Mouse (Mus musculus): Measurements from ENCODE around the gene Jmjd1c. TPM values are rescaled to one million over a fixed set of nuclear protein-coding genes. Genes with fewer than 3 reads are reported as not detected.

Jmjd1c gene
- total RNA-seq, 4 experiments from 2014 or later, result 54.1 to 103 (median 65.0) TPM

- DNase-seq, result no peak
Observed at GRCm38 (mm10) chr10:67072600-67072999, 23.3 kb upstream of the Jmjd1c start.

DNA sequence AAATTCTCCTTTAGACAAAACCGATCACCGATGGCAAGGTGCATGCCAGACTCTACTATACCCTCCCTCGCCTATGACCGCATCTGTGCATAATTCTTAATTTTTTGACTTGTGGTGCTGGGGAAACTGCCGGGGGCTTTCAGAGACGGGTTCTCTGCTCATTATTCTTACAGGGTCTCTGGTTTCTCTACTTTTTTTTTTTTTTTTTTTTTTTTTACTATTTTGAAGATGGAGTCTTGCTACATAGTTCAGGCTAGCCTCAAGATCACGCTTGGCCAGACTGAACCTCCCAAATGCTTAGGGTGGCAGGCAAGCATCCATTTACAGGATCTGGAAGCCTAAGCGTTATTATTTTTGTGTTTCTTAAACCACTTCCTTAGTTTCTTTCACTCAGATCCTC lies 22.3 kb upstream of the Jmjd1c start:
- DNase-seq, result no peak

DNA sequence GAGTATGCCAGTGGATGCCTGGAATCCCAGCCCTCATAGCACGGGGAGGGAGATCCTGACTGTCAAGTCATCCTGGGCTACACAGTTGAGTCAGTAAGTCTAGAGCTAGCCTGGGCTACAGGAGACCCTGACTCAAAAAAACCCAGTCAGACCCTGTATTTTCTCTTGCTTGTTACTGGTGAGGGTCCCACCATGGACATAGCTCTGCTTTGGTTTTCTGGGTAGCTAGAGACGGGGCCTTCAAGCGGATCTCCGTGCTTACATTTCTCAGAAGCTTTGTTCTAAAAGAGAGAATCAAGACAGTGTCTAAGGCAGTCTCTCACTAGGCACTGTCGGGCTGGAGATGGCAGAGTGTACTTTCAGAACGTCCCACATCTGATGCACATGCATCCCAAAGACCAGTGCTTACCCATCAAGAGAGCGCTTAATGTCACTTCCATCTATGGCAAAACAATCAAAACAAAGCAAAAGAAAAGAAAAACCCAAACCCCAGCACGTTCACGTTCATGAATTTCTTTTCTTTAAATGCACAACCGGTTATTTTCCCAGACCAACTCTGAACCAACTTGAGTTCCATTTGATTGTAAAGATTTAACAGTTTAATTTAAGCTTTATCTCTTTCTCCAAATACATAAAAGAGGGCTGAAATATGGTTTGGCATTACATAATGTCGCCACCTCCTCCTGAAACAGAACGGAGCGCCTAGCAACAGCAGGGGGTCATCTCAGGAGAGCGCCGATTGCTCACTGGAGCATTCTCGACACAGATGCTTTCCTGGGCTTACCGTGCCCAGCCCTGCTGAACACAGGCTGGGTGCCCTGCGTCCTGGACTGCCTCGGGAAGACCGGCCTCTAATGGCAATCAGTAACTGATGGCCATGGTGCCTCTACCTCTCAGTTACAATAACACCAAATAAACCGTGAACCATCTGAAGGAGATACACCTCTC lies 19.7 kb upstream of the Jmjd1c start:
- no peak for DNase-seq

- DNase-seq, result no peak
Observed at GRCm38 (mm10) chr10:67079030-67079429, 16.9 kb upstream of the Jmjd1c start.

GRCm38 (mm10) chr10:67081206-67082007 lies 14.5 kb upstream of the Jmjd1c start:
- no peak for DNase-seq

- no peak for DNase-seq
Observed at GRCm38 (mm10) chr10:67082531-67082930, 13.4 kb upstream of the Jmjd1c start.

DNA sequence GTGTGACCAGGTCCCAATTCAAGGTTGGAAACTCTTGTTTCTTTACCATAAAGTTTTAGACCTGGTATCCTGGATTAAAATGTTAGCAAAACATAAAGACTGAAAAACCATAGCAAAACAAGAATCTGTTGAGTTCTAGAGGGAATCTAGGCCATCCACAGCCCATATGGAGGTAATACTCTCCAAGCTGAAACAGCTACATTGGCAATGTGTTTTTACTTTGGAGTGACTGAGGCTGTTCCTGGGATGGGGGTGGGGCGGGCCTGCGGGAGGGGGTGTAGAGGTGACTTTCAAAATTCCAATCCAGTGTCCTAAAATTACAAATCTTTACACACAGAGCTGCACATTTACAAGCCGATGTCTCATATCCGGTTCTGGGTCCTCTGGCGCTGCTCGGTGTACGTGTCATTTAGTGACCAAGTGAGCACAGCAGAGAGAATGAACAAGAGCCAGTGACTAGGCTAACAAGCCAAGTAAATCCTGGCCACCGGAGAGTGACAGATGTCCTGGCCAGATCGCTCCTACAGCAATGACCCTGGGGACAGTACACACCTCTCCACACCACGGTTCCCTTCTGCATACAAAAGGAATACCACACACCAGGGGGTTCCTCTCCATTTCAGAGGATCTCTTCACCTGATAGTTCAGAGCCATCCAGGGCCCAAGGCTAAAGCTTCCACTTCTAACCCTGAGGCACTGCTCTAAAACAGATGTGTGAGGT lies 12.3 kb upstream of the Jmjd1c start:
- no peak for DNase-seq

GRCm38 (mm10) chr10:67085124-67085523 lies 10.8 kb upstream of the Jmjd1c start:
- no peak for DNase-seq

- DNase-seq, result no peak
Observed at GRCm38 (mm10) chr10:67085916-67086315, 10.0 kb upstream of the Jmjd1c start.

GRCm38 (mm10) chr10:67087447-67088226 lies 8.3 kb upstream of the Jmjd1c start:
- DNase-seq, result no peak

DNA sequence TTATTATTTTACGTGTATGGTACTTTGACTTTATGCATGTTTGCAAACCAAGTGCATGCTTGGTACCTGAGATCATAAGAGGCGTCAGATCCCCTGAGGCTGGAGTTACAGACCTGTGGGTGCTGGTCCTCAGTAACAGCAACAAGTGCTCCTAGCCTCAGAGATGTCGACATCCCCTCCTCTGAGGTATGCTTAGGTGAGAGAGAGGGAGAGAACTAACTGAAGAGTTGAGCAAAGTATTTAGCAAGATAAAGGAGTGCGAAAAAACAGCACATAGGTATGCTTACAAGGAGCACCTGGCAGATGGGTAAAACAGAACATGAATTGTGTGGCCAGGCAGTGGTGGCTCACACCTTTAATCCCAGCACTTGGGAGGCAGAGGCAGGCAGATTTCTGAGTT lies 5.3 kb upstream of the Jmjd1c start:
- no peak for DNase-seq

DNA sequence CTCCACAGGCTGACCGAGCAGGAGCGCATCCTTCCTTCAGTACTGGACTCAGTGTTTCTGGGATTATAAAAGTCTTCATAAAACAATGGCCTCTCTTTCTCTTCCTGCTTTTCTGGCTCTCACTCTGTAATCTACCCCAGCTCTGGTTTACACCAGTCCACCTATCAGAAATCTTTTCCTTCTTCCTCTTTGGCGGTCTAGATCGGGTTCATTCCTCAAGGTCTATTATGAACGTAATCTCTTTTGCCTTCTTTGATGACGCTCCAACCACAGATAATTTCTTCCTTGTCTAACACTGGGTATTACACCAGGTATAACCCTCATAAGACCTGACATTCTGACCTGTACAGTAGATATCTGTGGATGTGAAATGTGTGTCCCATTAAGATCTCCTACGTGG lies 1.0 kb upstream of the Jmjd1c start:
- no peak for DNase-seq

- DNase-seq, result peak; percentile 55
Observed at GRCm38 (mm10) chr10:67096621-67097436, 904 bp downstream of the Jmjd1c start, which contains the start of gene Reep3. TSS of gene Reep3 (minus strand) at chr10:67096945.

GRCm38 (mm10) chr10:67097437-67098150 lies 1.7 kb downstream of the Jmjd1c start:
- no peak for DNase-seq

DNA sequence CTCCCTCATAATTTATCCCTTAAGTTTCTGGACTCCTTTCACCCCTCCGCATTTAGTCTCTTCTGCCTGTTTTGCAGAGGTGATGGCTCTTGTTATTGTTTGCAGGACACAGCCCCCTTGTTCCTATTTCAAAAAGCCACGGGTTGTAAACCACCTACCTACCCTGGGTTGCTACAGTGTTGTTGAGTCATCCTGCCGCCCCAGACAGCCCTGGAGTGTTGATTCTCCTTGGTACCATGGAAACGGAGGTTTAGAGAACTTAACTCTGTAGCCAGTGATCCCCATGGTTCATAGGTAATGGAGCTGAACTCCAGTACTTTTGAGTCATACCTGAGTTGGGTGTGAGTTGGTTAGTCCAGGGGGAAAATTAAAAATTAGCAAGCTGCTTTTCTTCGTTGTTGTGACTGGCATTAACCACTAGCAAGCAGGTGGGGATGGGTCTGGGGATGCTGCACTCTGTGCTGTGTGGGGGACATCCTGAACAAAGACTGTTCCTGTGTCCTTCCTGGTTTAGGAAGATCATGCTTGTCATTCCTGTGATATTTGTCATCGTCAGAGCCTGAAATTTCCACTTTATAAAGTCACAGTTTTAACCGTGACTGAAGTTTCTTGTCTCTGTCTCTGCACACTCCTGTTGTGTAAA lies 2.6 kb downstream of the Jmjd1c start:
- DNase-seq, result no peak

DNA sequence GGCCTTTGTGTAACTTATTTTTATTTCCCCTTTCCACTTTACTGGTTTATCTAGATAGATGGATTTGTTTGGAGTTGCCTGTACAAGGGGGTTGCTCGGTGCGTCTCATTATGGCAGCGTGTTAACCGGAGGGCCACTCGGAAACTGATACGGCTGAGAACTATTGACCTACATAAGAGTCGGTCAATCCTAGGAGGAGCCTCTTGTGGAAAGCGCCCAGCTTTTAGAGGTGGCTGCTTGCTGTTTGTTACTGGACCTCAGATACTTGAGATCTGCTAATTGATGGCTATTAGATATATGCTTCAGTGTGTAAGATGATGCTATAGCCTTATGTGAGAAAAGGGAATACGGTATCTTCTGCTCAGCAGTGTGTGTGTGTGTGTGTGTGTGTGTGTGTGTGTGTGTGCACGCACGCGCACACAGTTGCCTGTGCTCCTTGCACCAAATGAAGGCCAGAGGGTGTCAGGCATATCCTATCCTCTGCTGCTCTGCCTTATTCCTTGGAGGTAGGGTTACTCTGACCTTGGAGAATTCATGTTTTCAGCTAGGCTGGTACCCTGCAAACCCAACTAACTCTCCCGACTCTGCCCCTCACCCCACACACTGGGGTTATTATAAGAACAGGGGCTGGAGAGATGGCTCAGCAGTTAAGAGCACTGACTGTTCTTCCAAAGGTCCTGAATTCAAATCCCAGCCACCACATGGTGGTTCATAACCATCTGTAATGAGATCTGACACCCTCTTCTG lies 3.4 kb downstream of the Jmjd1c start:
- no peak for DNase-seq

GRCm38 (mm10) chr10:67100011-67100661 lies 4.2 kb downstream of the Jmjd1c start:
- DNase-seq, result no peak

- DNase-seq, result no peak
Observed at GRCm38 (mm10) chr10:67100831-67101251, 4.9 kb downstream of the Jmjd1c start.
